Mouse (Mus musculus) adrenal gland, adult 2 months (tissue): ENCODE data around the gene Pitpnc1. TPM values are rescaled to one million over a fixed set of nuclear protein-coding genes. Genes with fewer than 3 reads are reported as not detected.

Experiments
- DNase-seq: peaks from one replicate; pipeline ENCODE4 v3.0.0; 2021
- polyA plus RNA-seq: library from polyadenylated mRNA; depleted of rRNA; stranded (reverse); fragments of >200 nt; gene quantifications from 2 replicates; pipeline ENCODE4 v1.2.3, GENCODE M21; 2012
- total RNA-seq, 2 experiments: library from RNA; stranded (reverse); gene quantifications; 2 replicates each; pipeline ENCODE4 v1.2.3; 2021

Pitpnc1 gene
- total and polyA plus RNA-seq, 3 experiments, result 2.8 to 17.5 (median 11.1) TPM

DNA sequence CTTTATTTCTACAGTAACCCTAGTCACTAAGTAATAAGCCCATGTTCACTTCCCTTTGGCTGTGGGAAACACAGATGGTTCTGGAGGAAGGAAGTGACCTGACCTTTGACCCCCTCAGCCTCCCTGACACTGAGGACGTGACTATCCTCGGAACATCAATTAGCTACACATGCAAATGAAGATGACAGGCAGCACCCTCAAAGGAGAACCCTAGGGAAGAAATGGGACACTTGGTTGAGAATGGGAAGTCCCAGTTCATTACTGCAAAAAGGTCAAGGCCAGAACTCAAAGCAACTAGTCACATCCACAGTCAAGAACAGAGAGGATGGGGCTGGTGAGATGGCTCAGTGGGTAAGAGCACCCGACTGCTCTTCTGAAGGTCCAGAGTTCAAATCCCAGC lies 29.4 kb downstream of the Pitpnc1 start:
- no peak for DNase-seq

DNA sequence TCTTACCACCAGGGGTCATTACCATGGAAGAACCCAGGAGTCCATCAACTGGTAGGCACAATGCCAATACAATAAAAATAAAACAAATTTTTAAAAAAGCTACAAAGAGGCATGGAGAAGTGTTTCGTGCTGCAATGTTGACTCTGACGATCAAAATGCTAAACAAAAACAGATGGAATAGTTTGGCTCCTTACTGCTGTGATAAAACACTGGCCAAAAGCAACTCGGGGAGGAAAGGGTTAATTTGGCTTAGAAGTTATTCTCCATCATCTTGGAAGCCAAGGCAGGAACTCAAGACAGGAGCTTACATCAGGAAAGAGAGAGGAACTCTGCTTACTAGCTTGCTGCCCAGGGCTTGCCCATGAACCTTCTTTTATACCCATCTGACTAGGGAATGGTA lies 32.4 kb downstream of the Pitpnc1 start:
- DNase-seq, result no peak

DNA sequence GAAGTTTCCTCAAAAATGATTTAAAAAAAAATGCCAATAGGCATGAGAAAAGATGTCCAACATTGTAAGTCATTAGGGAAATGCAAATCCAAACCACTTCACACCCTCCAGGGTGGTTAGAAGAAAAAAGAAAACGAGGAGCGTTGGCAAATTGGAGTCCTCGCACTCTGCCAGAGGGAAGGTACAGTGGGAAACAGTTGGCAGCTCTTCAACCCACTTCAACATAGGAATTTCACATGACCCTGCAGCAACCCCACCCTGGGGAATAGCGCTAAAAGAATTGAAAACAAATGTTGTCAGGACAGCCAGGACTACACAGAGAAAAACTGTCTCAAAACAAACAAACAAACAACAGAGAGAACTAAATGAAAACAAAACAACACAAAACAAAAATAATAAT lies 32.8 kb downstream of the Pitpnc1 start:
- DNase-seq, result peak; percentile 16

DNA sequence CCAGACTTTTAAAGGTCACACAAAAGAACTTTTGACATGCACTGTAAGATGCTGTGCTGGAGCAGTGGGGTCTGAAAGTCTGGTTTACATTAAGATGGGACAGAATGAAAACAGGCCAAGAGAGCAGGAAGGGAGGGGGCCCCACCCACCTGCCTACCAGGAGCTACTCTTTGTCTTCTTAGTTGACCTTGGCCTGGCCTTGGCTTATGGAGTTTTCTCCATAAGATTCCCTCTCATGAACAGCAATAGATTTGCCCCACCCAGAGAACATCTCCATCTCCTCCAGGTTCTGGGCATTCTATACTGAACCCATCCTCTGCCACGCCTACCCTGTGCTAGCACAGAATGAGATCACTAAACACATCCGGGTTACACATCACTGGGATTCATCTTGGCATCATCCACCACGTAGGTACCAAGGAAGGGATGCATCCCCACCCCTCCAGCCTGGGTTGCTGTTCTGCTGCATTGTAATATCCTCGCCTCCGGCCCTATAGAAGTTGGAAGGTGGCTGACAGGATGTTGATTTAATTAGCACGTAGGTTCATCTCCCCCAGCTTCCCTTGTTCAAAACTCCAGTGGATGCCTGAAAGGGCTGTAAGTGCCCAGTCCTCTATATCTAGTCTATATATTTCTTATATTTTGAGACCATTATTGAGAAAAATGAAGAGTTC lies 34.6 kb downstream of the Pitpnc1 start:
- no peak for DNase-seq

DNA sequence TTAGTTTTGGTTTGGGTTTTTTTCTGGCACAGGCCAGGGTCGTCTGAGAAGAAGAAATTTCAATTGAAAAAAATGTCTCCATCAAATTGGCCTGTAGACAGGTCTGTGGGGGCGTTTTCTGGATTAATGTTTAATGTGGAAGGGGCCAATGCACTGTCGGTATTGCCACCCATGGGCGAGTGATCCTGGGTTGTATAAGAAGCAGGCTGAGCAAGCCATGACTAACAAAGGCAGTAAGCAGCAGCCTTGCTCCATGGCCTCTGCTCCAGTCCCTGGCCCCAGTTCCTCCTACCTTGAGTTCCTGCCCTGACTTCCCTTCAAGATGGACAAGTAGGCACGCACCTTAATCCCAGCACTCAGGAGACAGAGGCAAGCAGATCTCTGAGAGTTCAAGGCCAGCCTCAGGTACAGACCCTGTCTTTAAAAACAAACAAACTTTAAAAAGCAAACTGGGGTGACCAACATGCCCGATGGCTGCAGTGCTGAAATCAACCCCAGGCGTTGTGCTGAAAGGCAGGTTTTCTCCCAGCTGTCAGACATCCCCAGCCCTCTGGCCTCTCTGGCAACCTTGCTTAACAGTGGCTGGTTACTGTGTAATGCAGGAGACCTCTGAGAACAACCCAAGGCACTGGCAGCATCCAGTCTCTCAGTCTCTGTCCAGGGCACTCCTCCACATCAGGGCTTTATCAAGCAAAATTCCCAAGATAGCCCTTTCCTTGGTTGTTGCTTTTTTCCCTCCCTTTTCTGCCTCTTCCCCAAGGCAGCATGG lies 39.1 kb downstream of the Pitpnc1 start:
- no peak for DNase-seq

DNA sequence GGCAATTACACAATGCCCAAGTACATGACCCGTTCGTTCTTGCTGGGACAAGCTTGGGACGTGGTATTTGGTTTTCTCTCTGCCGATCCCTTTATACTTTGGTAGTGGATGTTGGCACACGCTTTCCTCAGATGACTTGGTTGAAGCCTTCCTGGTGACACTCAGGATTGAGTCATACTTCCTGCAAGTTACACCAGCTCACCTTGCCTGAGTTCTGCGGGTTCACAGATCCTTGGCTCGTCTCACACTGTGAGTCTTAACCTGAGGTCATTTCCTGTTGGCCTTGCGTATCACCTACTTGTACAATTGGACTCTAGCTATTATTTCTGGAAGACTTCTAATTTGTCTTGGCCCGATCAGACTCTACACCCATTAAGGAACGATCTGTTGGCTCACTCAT lies 42.5 kb downstream of the Pitpnc1 start:
- DNase-seq, result peak; percentile 19

DNA sequence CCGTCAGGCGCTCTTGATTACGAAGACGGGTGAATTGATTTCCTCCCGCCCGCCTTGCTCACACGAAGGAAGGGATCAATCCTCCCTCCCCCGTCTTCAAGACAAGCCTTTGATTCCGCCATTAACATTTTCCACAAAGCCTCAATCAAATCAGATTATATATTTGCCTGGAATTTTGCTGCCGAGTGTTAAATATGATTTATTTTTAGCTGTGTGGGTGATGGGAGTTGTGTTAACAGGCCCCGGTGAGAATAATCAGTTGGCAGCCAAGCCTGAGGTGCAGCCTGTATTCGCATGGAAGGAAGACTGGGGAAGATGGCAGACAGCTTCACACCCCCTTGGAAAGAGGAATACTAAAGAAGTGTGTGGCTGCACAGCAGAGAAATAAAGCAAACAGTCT lies 46.3 kb downstream of the Pitpnc1 start:
- no peak for DNase-seq

DNA sequence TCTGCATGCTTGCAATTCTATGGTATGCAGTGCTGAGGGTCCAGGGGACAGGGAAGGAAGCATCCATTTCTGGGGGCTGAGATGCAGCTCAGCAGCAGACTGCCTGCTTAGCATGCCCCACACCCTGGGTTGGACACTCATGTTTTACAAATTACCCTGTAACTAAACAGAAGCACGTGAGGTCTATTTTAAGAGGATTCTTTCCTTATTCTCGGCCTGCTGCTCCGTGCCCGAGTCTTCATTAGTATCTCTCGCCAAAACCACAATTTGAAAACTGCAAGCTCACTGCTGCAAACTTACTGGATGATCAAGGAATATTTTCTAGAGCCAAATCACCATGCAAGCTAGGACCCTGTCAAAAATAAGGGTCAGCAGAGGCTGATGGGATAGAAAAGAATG lies 48.1 kb downstream of the Pitpnc1 start:
- no peak for DNase-seq

DNA sequence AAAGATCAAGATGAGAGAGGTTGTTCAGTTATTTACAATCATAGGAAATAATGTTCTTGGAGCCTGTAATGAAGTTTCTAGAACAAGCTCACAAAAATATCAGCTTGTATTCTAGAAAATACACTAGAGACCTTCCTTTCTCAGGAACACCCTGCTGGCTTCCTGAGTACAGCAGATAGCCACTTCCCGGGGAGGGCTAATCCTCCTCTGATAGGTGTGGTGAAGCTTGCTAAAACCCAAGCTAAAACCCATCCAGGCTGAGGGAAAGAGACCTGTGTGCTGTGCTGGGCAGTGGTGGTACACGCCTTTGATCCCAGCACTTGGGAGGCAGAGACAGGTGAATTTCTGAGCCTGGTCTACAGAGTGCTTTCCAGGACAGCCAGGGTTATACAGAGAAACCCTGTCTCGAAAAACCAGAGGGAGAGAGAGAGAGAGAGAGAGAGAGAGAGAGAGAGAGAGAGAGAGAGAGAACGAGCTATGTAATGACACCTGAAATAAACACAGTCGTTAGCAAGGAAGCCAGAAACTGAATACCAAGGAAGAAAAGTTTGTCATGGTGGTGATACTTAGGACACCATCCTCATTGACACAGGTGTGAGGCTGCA lies 48.6 kb downstream of the Pitpnc1 start:
- peak; percentile 30 for DNase-seq

DNA sequence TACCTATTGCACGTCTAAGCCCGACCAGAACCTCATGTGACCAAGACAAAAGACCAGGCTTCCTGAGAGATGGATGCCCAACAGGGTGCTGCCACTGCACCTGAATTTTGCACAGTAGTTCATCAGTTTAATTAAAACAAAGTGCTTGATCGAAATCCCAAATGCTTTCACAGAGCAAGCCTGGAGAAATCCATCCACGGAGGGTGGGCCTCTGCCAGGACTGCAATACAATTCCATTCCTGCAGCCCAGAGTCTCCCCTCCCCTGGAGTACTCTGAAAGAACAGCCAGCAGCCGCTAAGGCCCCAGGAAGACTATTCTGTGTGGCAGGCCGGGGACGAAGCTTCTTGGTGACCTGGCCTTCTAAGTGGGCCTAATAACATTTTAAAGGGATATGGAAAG lies 50.6 kb downstream of the Pitpnc1 start:
- DNase-seq, result no peak

DNA sequence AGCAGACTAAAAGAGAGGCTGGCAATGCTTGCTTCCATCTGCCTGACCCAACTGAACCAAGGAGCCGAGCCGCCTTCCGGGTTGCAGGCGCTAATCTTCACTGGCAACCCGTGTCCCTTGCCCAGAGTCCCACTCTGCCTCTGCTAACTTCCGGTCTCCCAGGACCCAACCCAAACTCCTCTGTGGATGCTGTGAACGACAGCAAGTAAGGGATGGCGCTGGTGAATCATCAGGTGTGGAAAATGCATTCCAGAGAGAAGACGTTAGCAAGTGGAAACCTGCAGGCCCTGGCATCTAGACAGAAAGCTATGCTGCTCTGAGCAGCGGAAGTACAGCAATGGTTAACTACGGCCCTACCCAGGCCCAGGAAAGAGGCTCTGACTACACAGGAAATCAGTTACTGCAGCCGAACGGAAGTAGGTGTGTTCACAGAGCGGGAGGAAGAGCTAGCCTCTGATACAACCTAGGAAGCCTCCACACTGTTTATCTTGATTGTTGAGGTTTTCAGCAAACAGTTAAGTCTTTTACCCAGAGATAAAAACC lies 53.4 kb downstream of the Pitpnc1 start:
- DNase-seq, result peak; percentile 22

DNA sequence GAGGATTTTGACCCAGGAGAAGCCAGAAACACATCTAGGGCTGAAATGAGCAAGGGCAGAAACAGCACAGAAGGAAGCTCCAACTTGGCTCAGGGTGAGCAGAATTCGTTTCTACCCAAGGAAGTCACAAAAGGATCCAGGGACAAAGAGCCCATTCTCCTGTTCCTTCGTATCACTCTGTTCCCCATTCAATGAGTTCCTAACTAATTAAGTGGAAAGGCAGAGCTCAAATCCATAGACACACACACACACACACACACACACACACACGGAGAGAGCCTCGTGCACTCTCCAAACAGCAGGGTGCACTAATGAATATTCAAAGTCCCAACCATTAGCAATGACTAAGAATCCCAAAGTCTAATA lies 54.0 kb downstream of the Pitpnc1 start:
- no peak for DNase-seq

DNA sequence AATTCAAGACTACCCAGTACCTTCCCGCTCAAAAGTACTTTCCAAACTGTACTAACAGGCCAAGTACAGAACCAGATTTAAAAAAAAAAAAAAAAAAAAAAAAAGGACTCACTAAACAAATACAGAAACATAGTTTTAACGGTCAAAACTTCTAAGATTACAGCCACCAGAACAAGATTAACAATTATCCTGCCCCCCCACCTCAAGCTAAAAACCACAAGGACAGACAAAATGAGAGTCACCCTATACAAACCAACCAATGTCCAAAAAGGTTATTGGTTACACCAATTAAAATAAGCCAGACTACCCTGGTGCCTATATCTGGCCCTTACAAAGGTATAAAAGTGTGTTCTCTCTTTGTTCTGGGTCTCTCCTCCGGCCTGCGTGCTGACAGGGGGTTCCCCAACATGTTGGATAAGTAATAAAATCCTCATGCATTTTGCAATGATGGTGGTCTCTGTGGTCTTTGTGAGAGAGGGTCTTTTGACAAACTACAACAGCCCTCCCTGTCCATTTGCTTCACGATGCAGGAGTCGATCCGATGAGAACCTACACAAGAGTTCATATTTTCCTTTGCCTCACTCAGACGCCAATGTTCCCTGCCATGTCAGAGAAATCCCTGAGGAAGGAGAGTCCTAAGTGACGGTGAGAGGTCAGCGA lies 54.5 kb downstream of the Pitpnc1 start:
- DNase-seq, result no peak

DNA sequence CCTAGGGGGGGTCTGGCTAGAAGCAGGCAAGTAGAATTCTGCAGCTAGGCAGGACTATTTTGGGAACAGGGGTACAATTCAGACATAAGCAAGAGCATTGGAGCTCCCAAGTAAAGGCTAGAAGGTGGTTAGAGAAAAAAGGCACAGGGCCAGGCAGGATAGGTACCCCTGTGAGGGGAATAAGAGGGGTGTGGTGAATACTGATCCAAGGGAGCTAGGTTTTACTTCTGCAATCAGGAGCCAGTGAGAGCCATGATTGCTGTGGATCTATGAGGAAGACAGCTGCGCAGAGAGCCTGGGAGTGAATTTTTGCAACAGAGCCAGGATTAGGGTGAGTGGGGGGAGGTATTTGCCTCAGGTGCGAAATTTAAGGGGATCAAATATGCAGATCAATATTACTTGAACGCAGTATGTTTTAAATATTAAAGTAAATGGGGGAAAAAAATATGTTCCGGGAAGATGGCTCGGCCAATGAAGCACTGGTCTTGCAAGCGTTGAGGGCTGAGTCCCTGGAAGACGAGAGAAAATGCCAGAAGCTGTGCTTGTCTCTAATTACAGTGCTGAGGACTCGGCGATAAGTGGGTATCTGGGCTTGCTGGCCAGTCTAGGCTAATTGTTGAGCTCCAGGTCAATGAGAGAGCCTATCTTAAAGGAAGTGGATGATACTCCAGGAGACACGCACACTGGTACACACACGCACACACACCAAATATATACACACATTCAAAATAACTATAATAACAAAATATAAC lies 55.3 kb downstream of the Pitpnc1 start:
- no peak for DNase-seq

DNA sequence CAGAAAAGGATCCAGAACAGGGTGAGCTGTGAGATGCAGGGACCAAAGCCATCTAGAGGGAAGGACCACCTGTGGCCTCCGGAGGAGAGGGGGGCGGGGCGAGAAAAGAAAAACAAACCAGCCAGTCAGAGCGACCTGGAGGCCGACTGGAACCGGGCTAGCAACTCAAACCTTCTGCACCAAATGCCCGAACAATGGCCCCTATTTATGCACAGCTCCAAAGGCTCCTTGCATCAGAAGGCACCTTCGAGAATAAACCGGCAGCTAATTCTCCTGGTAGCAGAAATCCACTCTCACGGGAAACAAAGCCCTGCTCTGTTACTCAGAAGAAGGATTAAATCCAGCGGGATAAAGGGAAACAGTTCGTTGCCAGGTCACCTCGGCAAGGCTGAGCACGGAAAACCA lies 57.2 kb downstream of the Pitpnc1 start:
- peak; percentile 21 for DNase-seq

DNA sequence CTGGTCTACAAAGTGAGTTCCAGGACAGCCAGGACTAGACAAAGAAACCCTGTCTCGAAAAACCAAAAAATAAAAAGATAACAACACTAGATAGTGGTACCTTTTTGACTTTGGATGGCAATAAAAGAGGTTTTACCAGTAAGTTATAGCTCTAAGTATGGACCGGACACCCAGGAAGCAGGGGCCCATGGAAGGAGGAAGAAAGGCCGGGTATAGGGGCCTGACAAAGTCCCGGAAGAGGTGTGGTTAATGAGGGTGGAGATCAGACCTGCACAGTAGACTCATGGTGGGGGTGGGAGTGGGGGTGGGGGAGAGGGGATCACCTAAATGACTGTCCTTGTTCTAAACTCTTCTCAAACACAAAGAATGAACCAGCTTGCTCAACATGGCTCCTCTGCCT lies 58.4 kb downstream of the Pitpnc1 start:
- no peak for DNase-seq

DNA sequence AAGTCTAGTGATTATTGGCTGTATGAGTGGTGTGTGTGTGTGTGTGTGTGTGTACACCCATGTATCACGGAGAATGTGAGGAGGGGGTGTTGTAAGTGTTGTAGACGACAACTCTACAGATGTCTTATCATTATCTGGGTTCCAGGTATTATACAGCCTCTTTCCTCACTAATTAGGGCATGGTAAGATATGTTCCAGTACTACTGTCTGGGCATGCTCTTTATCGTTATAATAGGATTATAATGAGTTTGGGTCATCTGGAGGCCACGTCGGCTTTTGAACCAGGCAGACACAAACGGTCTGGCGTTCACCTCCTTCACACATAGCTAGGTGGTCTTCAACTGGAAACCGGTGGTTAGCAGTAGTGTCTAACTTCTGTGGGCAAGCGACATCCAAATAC lies 58.9 kb downstream of the Pitpnc1 start:
- DNase-seq, result no peak

DNA sequence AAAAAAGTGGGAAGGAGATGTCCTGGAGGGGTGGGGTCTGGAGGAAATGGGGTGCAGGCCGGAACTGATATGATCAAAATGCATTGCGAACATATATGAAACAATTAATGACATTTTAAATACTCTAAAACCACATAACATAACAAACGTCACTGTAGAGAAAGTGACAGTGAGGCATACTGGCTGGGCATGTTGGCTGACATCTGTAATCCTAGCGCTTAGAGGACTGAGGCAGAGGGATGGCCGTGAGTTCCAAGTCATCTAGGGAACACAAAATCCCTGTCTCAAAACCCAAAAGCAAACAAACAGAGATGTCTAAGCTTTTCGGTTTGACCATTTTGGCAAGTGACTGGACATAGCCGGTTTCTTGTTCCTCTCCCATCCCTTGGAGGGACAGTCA lies 59.7 kb downstream of the Pitpnc1 start:
- DNase-seq, result no peak

DNA sequence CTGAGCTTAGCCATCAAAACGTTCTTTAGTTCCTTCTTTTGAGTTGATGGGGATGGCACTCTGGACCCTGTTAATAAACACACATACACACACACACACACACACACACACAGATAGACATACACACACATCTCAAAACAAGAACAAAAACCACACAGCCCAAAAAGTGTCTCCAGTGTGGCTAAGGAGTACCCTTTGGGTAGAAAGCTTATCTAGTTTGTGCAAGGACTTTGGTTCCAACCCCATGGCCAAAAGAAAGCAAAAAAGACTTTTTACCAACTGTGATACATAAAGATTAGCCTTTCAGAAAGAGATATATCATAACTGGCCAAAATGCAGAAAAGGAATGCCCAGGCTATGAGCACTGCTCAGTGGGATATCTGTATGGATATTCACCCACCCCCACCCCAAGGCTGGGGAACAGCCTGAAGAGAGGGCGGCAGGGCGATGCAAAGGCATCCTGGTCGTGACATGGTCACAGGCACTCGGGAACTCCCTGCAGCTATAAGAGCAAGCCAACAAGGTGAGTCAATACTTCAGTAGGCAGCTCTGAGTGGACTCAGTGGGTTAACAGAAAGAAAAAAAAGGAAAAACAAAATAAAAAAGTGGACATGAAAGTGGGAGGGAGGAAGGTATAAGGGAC lies 60.3 kb downstream of the Pitpnc1 start:
- no peak for DNase-seq

DNA sequence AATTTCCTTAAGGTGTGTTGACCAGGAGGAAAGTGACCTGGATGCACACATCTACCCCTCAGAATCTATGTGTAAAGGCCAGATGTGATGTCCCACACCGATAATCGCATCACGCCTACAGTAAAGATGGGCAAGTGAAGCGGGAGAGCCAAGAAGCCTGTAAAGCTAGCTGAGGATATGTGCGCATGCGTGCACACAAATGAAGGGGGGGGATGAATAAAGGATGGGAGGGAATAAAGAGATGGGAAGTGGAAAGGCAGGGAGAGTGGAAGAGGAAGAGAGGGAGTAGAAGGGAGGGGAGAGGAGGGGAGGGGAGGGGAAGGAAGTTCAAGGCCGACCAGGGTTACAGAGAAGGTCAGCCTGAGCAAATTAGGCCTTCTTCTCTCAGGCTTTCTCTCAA lies 61.6 kb downstream of the Pitpnc1 start:
- no peak for DNase-seq

DNA sequence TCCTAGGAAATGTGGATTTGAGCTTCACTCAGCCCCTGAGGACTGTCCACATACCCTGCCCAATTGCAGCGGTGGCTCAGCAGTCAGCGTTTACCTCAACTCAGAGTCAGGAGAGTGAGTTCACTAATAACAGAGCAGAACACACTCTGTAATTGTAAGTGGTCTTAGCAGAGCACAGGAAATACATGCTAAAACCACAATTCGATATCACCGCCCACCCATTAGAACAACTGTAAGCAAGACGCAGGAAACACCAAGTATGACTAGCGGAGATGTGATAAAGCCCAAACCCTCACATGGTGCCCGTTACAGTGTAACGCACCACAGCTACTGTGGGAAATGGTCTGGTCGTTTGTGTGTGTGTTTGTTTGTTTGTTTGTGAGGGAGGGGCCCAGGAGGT lies 62.8 kb downstream of the Pitpnc1 start:
- no peak for DNase-seq
